Mouse (Mus musculus): Measurements from ENCODE around the gene Dph2. TPM values are rescaled to one million over a fixed set of nuclear protein-coding genes. Genes with fewer than 3 reads are reported as not detected.

The Dph2 gene
- total and polyA plus RNA-seq, 2 experiments from 2014 or later: 7.2 to 10.2 TPM

DNA sequence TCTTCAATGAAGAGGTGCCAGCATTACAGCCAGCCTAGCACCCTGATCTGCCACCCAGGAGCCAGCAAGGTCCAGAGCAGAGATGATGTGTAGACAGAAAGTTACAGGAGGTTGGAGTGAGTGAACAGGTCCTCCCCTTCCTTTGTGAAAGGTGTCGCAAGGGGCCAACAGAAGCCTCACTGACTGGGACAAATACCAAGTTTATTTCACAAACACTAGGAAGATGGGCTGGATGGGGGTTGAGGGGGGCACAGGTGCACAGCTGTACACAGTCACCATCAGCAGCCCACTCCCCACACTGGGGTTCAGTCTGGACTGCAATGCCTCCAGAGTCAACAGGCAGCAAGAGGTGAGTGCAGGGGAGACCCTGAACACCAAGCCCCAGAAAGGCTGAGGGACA, 7.7 kb downstream of the Dph2 start:
- H3K4me3 ChIP-seq (ENCODE audit: low read depth, low read length): no peak overlapping the region
- TF ChIP-seq CTCF (IDR thresholded peaks at IDR 0.05; ENCODE audit: low read depth) (no peak), EP300 (IDR thresholded peaks at IDR 0.05; ENCODE audit: low read depth) (no peak)
- H3K9ac ChIP-seq (replicated peaks; ENCODE audit: low read depth, low read length): no peak overlapping the region

GRCm38 (mm10) chr4:117882701-117883691, 8.8 kb downstream of the Dph2 start, which contains the start of gene B4galt2:
TSS of gene B4galt2 (minus strand) at chr4:117883487.
- no peaks in the 10 kb centered on the region for H3K4me1 ChIP-seq (ENCODE audit: control insufficient read depth, insufficient read depth)
- no peaks in the 10 kb centered on the region for H3K9me3 ChIP-seq (replicated peaks; ENCODE audit: control insufficient read depth, low read length)
- TF ChIP-seq EP300 (IDR thresholded peaks at IDR 0.05; ENCODE audit: low read depth) (no peak), CTCF (IDR thresholded peaks at IDR 0.05; ENCODE audit: low read depth) (peak; percentile 17; the same call in 1 of the 2 replicates)
- peak within 1 kb of the TSS; percentile 73 for H3K9ac ChIP-seq (replicated peaks; ENCODE audit: low read depth, low read length)
- ATAC-seq (ENCODE audit: insufficient read depth, low read depth): peak; percentile 30
- no peak for DNase-seq (ENCODE audit: low spot score)
- 3% methylated on average over 63 of the region's 103 CpGs for WGBS
- peak within 1 kb of the TSS; percentile 99 for H3K4me2 ChIP-seq (ENCODE audit: low read depth, low read length)
- H3K36me3 ChIP-seq (replicated peaks; ENCODE audit: control insufficient read depth, insufficient read depth, low read length): peaks cover 21% of the 10 kb centered on the region
- H3K4me3 ChIP-seq (ENCODE audit: low read depth, low read length): peak within 1 kb of the TSS; percentile 80
- H3K27me3 ChIP-seq (ENCODE audit: control insufficient read depth, insufficient read depth, low read length): no peaks in the 10 kb centered on the region
- H3K27ac ChIP-seq (ENCODE audit: low read depth): 0 out of 2 replicates have a peak within 1 kb of the TSS, but pooled peaks have one; percentile 35

More for the DNA sequence above, 7.7 kb downstream of the Dph2 start:
- H3K36me3 ChIP-seq (replicated peaks; ENCODE audit: control insufficient read depth, insufficient read depth, low read length): peaks cover 21% of the 10 kb centered on the region
- DNase-seq (ENCODE audit: low spot score): no peak
- no peaks in the 10 kb centered on the region for H3K4me1 ChIP-seq (ENCODE audit: control insufficient read depth, insufficient read depth)
- H3K4me2 ChIP-seq (ENCODE audit: low read depth, low read length): no peak overlapping the region
- H3K27ac ChIP-seq (ENCODE audit: low read depth): no peak overlapping the region
- ATAC-seq (ENCODE audit: insufficient read depth, low read depth): no peak
- no peaks in the 10 kb centered on the region for H3K9me3 ChIP-seq (replicated peaks; ENCODE audit: control insufficient read depth, low read length)
- WGBS: 86% methylated on average over 1 of the region's 1 CpGs
- no peaks in the 10 kb centered on the region for H3K27me3 ChIP-seq (ENCODE audit: control insufficient read depth, insufficient read depth, low read length)

DNA sequence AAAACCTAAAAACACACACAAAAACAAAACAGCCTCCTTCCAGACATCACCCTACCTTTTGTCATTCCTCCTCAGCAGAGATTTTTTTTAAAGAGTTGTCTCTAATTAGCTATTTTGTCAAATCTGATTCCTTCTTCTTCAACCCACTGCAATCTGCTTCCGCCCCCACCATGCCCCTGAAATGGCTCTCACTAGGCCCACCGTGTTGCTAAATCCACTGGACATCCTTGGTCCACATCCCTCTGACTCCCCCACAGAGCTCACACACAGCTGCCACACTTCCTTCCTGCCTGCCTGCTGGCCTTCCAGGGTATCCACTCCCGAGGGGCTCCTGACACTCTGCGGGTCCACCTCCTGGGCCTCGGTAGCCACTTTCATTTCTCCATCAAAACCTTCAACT, 13.1 kb downstream of the Dph2 start:
- ATAC-seq (ENCODE audit: insufficient read depth, low read depth): no peak
- Histone ChIP-seq H3K4me3 (ENCODE audit: low read depth, low read length) (no peak overlapping the region), H3K4me1 (ENCODE audit: control insufficient read depth, insufficient read depth) (no peaks in the 10 kb centered on the region), H3K27me3 (ENCODE audit: control insufficient read depth, insufficient read depth, low read length) (no peaks in the 10 kb centered on the region), H3K36me3 (replicated peaks; ENCODE audit: control insufficient read depth, insufficient read depth, low read length) (peaks cover 9% of the 10 kb centered on the region), H3K4me2 (ENCODE audit: low read depth, low read length) (no peak overlapping the region), H3K27ac (ENCODE audit: low read depth) (no peak overlapping the region), H3K9me3 (replicated peaks; ENCODE audit: control insufficient read depth, low read length) (no peaks in the 10 kb centered on the region), H3K9ac (replicated peaks; ENCODE audit: low read depth, low read length) (no peak overlapping the region)
- DNase-seq (ENCODE audit: low spot score): no peak
- TF ChIP-seq CTCF (IDR thresholded peaks at IDR 0.05; ENCODE audit: low read depth) (no peak), EP300 (IDR thresholded peaks at IDR 0.05; ENCODE audit: low read depth) (no peak)
- WGBS: 68% methylated on average over 5 of the region's 5 CpGs

- Histone ChIP-seq H3K9ac (replicated peaks; ENCODE audit: low read depth, low read length) (no peak overlapping the region), H3K27me3 (ENCODE audit: control insufficient read depth, insufficient read depth, low read length) (no peaks in the 10 kb centered on the region), H3K4me1 (ENCODE audit: control insufficient read depth, insufficient read depth) (no peaks in the 10 kb centered on the region), H3K9me3 (replicated peaks; ENCODE audit: control insufficient read depth, low read length) (no peaks in the 10 kb centered on the region), H3K27ac (ENCODE audit: low read depth) (no peak overlapping the region), H3K4me3 (ENCODE audit: low read depth, low read length) (no peak overlapping the region), H3K36me3 (replicated peaks; ENCODE audit: control insufficient read depth, insufficient read depth, low read length) (peaks cover 9% of the 10 kb centered on the region), H3K4me2 (ENCODE audit: low read depth, low read length) (no peak overlapping the region)
- ATAC-seq (ENCODE audit: insufficient read depth, low read depth) (no peak), DNase-seq (ENCODE audit: low spot score) (no peak)
- TF ChIP-seq EP300 (IDR thresholded peaks at IDR 0.05; ENCODE audit: low read depth) (no peak), CTCF (IDR thresholded peaks at IDR 0.05; ENCODE audit: low read depth) (no peak)
- 41% methylated on average over 10 of the region's 10 CpGs for WGBS
These were observed 13.5 kb downstream of the Dph2 start for GRCm38 (mm10) chr4:117878301-117878700.

DNA sequence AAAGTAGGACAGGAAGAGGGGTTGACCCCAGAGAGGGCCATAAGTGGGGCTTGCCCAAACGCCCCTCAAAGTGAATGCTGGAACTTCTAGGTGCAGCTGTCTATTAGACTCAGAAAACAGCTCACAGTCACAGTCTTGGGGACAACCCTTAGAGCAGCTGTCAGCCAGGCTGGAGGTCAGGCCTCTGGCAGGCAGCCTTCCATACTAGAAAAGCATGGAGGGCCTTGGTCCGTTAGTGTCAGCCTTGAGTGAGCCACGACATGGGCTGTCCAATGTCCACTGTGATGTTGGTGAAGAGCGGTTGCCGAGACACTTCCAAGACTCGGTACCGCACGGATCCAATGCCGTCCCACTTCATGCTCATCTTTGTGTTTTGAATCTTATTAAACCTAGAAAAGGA, 18.2 kb downstream of the Dph2 start:
- 0 out of 2 replicates have a peak, but pooled peaks cover under 1% of the 10 kb centered on the region for H3K27me3 ChIP-seq (ENCODE audit: control insufficient read depth, insufficient read depth, low read length)
- H3K9me3 ChIP-seq (replicated peaks; ENCODE audit: control insufficient read depth, low read length): no peaks in the 10 kb centered on the region
- no peak overlapping the region for H3K4me2 ChIP-seq (ENCODE audit: low read depth, low read length)
- no peak overlapping the region for H3K9ac ChIP-seq (replicated peaks; ENCODE audit: low read depth, low read length)
- H3K36me3 ChIP-seq (replicated peaks; ENCODE audit: control insufficient read depth, insufficient read depth, low read length): peaks cover 9% of the 10 kb centered on the region
- no peak for ATAC-seq (ENCODE audit: insufficient read depth, low read depth)
- no peak overlapping the region for H3K27ac ChIP-seq (ENCODE audit: low read depth)
- H3K4me1 ChIP-seq (ENCODE audit: control insufficient read depth, insufficient read depth): peaks cover 4% of the 10 kb centered on the region; the same call in 1 of the 2 replicates
- no peak overlapping the region for H3K4me3 ChIP-seq (ENCODE audit: low read depth, low read length)
- TF ChIP-seq EP300 (IDR thresholded peaks at IDR 0.05; ENCODE audit: low read depth): no peak
- no peak for TF ChIP-seq CTCF (IDR thresholded peaks at IDR 0.05; ENCODE audit: low read depth)
- 92% methylated on average over 9 of the region's 9 CpGs for WGBS
- DNase-seq (ENCODE audit: low spot score): no peak
